Mouse (Mus musculus) adrenal gland, postnatal 10 days (tissue): Measurements from ENCODE around the gene Pilrb1. TPM values are rescaled to one million over a fixed set of nuclear protein-coding genes. Genes with fewer than 3 reads are reported as not detected.
"Not testable (repeated sequence)": the region's sequence is repeated elsewhere in the genome, so short reads cannot be mapped to it uniquely, and the experiment has no call there.

Experiments
- DNase-seq: peaks from one replicate; pipeline ENCODE4 v3.0.0; 2021; ENCODE audit warnings: mixed read lengths
- long read RNA-seq, 2 experiments: library from polyadenylated mRNA; stranded (forward); transcript quantifications; one replicate each; pipeline ENCODE4 v2.0.0; 2021
- total RNA-seq, 2 experiments: library from RNA; stranded (reverse); gene quantifications; 2 replicates each; pipeline ENCODE4 v1.2.3; 2021

The Pilrb1 gene
- total RNA-seq: 1 to 10 TPM; 1.5 to 2.1 TPM
- long read RNA-seq, experiment 1, partial matches to known transcripts: 0 of 2 reads
- long read RNA-seq, experiment 1, other reads (novel, unspliced or antisense): 2 of 2 reads
- long read RNA-seq, experiment 2: 0 reads

GRCm38 (mm10) chr5:137857960-137858710 lies at the start of gene Pilrb1:
Gene Pilrb1, minus strand, starts transcription at chr5:137858106.
- not testable (repeated sequence) for DNase-seq

DNA sequence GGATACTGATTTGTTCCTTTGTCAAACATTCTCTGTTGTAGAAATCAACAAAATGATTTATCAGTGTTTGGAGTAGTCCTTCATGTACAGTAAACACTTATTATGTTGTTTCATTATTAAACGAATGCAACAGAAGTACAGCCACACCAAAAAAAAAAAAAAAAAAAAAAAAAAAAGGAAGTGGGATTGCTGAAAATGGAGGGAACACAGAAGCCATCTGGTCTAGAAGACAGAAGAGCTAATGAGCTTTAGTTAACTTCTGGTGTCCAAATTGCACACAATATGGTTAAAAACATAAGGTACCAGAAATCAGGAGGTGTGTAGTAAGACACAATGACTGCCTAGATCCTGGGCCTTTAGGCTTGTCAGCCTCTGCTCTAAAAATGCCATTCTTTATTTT lies 39.9 kb upstream of the Pilrb1 start:
- no peak for DNase-seq

DNA sequence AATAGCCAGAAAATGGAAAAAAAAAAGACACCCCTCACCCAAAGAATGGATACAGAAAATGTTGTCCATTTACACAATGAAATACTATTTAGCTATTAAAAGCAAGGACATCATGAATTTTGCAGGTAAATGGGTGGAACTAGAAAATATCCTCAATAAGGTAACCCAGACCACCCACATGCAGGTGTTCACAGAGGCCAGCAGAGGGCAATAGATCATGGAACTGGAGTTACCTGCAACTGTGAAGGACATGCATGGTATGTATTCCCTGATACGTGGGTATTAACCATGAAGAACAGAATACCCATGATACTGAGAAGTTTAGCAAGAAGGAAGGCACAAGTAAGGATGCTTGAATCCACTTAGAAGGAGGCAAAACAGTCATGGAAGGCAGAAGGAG lies 35.0 kb upstream of the Pilrb1 start:
- DNase-seq: no peak

- no peak for DNase-seq
Measured at GRCm38 (mm10) chr5:137887666-137888065, 29.8 kb upstream of the Pilrb1 start.

- peak; percentile 73 for DNase-seq
Measured at GRCm38 (mm10) chr5:137885894-137886293, 28.0 kb upstream of the Pilrb1 start.

DNA sequence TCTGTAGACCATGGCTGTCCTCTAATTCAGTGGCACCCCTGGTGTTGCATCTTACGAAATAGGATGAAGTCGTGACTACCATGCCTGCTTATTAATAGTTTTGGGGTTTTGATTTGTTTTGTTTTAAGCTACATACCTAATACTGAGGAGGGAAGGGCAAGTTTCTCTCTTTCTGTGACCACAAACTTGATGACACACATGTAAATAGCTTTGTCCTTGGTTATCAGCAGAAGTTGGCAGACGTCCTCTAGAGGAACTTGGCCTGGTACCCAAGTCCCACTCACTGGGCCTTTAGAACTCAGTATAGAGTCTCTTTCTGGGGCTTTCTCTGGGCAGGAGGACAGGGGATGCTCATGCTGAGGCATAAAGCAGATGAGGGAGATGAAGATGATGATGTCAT lies 25.4 kb upstream of the Pilrb1 start:
- DNase-seq: no peak

GRCm38 (mm10) chr5:137882922-137883321 lies 25.0 kb upstream of the Pilrb1 start:
- DNase-seq: no peak

DNA sequence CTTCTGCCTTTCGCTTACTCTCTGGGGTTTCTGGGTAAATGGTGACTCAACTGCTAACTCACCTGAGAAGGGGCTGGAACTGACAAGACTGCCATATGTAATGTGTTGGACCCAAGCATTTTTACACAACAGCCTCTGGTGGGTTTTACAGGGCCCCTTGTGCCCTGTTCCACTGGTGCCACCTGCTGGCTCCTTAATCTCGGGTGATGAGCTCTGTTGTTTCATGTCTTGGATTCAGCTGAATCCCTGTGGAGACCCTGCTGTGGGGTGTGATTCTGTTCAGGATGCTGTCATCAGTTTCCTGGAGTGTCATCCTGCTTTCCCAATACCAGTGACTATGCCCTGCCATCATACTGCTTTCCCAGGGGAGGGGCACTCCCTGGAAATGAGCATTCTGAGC lies 20.0 kb upstream of the Pilrb1 start:
- peak; percentile 58 for DNase-seq

DNA sequence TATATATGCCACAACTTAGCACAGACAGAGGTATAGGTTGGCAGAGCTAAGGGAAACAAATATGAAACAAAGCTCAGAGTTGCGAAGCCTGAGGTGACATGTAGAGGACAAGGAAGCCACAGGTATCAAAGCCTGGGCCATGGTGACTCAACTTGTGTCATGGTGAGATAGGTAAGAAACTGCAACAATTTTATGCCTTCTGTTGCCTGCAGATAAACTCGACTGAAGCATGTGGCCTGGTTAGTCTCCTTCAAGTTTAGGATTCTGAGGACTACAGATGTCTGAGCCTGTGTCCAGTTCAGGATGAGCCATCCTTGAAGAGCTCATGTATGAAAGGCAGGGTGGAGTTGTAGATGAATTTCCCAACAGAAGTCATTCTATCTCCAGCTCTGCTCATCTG lies 17.1 kb upstream of the Pilrb1 start:
- no peak for DNase-seq

DNA sequence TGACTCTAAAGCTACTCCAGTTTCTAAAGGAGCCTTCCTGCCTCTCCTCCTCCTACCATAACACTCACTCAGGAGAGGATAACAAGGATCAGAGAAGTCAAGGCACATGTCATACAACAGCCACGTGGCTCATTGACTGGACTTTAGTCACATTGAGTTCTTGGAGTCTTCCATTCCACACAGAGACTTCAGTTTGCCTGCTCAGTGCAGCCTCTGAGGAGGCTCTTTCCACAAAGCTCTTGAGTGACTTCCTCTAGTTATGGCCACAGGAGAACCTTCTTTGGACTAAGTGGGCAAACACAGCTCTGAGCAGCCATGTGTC lies 14.4 kb upstream of the Pilrb1 start:
- DNase-seq: not testable (repeated sequence)

GRCm38 (mm10) chr5:137871644-137872380 lies 13.9 kb upstream of the Pilrb1 start, which contains the start of gene Pilrb2:
Gene Pilrb2, minus strand, starts transcription at chr5:137871815.
- not testable (repeated sequence) for DNase-seq

DNA sequence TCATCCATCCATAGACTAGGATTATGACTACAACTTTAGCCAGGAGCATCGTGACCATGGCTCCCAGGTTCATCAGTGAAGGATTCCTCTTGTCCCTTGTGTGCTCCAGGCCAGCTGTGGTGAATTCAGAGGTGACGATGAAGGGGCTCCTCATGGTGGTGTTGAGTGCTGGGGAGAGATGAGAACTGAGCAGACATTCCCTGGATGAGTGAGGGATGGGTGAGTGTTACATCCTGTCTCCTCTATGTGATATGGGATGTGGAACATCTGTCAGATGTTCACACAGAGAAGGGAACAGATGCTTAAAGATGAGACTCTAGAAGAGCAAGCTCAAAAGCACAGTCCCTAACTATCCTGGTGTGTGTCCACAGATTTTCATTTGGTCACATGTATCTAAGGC lies 10.7 kb upstream of the Pilrb1 start:
- not testable (repeated sequence) for DNase-seq

DNA sequence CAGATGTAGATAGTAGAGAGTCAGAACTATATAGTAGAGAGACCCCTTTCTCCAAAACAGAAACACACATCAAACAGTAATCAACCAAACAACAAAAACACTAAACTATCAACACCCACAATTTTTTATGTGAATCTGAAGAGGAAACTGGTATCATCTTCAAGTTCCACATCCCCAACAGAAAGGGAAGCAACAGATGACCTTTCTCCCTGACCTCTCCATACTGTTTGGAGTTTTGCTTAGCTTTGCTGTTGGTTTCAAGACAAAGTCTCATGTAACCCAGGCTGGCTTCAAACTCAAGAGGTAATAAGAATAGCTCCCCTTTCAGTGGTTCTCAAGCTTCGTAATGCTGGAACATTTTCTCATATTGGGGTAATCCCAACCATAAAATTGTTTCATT lies 6.1 kb upstream of the Pilrb1 start:
- DNase-seq: not testable (repeated sequence)

GRCm38 (mm10) chr5:137856870-137857269 lies 1.0 kb downstream of the Pilrb1 start:
- not testable (repeated sequence) for DNase-seq

- not testable (repeated sequence) for DNase-seq
Measured at GRCm38 (mm10) chr5:137854907-137855306, 3.0 kb downstream of the Pilrb1 start.

DNA sequence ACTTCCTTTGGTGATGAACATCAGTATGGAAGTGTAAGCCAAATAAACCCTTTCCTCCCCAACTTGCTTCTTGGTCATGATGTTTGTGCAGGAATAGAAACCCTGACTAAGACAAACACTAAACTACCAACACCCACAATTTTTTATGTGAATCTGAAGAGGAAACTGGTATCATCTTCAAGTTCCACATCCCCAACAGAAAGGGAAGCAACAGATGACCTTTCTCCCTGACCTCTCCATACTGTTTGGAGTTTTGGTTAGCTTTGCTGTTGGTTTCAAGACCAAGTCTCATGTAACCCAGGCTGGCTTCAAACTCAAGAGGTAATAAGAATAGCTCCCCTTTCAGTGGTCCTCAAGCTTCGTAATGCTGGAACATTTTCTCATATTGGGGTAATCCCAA lies 7.6 kb downstream of the Pilrb1 start:
- DNase-seq: not testable (repeated sequence)

DNA sequence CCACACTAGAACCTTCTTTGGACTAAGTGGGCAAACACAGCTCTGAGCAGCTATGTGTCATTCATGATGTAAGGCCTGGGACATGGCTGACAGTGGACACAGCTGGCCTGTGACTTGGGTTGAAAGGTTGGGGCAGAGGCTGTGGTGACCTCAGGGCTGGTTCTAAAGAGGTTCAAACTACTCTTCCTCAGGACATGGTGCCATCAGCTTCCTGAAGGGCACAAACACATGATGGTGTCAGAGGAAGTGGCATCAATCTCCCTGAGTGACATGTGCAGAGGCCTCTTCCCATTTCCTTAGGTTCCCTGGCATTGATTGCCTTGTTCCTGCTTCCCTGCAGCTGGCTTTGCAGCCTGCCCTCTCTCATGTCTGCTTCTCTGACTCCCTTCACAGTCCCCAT lies 20.8 kb downstream of the Pilrb1 start:
- DNase-seq: not testable (repeated sequence)

DNA sequence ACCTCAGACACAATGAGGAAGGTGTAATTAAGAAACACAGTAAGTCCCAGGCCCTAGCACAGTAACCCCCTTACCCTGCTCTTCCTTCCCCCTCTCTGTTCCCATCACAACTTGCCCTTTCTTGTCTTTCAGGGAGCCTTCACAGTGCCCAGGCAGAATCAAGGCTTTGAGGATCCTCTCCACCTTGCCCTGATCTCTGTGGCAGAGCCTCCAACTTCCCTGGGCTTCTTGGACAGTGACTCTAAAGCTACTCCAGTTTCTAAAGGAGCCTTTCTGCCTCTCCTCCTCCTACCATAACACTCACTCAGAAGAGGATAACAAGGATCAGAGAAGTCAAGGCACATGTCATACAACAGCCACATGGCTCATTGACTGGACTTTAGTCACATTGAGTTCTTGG lies 21.3 kb downstream of the Pilrb1 start:
- no peak for DNase-seq

GRCm38 (mm10) chr5:137835966-137836520 lies 21.9 kb downstream of the Pilrb1 start, which contains the start of gene Pilra:
Gene Pilra, minus strand, starts transcription at chr5:137836281.
- not testable (repeated sequence) for DNase-seq

DNA sequence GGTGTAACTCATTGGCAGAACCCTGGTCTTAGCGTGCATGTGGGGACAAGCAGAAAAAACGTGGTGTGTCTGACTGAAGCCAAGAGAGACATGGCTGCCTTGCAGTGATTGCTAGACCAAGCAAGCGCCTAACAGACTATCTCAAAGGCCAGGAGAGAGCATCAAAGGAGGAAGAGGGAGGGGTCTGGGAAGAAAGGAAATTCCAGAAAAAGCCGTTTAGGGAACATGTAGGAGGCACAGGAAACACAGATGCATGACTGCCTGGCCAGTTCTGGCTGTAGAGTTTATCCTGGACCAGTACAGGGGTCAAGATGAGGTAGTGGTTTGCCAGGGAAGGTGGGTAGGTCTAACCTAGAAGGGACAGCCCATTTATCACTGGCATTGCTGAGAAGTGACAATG lies 24.4 kb downstream of the Pilrb1 start:
- no peak for DNase-seq

- no peak for DNase-seq
Measured at GRCm38 (mm10) chr5:137831506-137831905, 26.4 kb downstream of the Pilrb1 start.

- no peak for DNase-seq
Measured at GRCm38 (mm10) chr5:137831106-137831505, 26.8 kb downstream of the Pilrb1 start.

DNA sequence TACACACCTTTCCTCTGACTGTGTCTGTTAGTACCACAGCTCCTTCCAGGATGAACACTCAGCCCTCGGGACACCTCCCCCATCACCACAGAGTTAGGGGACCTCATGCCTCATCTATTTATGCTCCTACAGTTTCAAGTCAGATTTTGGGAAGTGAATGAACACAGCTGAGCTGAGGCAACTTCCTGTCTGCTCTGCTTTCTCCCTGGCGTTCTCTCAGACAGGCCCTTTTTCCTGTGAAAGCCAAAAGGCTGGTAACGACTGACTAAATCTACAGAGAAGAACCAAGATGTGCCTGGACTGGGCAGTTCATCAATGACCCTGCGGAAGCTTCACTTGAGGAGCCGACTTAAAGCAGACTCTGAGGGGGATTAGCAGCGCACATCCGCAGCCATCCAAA lies 27.7 kb downstream of the Pilrb1 start:
- no peak for DNase-seq
